Mouse (Mus musculus) MEL (cell line): ENCODE results near the gene Nap1l1.

Source experiments
- CHD1 ChIP-seq: IDR thresholded peaks from 2 replicates; pipeline ENCODE4 v1.6.1; 2012; ENCODE audit warnings: low read depth, mild to moderate bottlenecking, inconsistent platforms, low read length, improper control_type of control experiment
- CTCF ChIP-seq, 3 experiments: IDR thresholded peaks in 2 of 3; conservative IDR thresholded peaks in 1 of 3; 2 replicates each; pipeline ENCODE4 v1.5.1; 2011 to 2012; ENCODE audit warnings: low read length in 3 of 3, low read depth in 2 of 3, mild to moderate bottlenecking in 2 of 3, improper control_type of control experiment in 1 of 3, inconsistent platforms in 1 of 3, mixed read lengths in 1 of 3, moderate library complexity in 1 of 3; ENCODE audit not compliant: control insufficient read depth in 1 of 3, insufficient read depth in 1 of 3, poor library complexity in 1 of 3, severe bottlenecking in 1 of 3
- E2F4 ChIP-seq: IDR thresholded peaks from 2 replicates; pipeline ENCODE4 v1.6.1; 2011; ENCODE audit warnings: low read depth, low read length, improper control_type of control experiment, borderline replicate concordance
- MAFK ChIP-seq: IDR thresholded peaks from 2 replicates; pipeline ENCODE4 v1.6.1; 2011; ENCODE audit warnings: low read depth, mild to moderate bottlenecking, low read length, improper control_type of control experiment, borderline replicate concordance
- MAX ChIP-seq: IDR thresholded peaks from 2 replicates; pipeline ENCODE4 v1.6.1; 2011; ENCODE audit warnings: low read length, improper control_type of control experiment
- MAZ ChIP-seq: IDR thresholded peaks from 2 replicates; pipeline ENCODE4 v1.6.1; 2012; ENCODE audit warnings: low read depth, mild to moderate bottlenecking, inconsistent platforms, low read length, improper control_type of control experiment

- TF ChIP-seq CHD1: no peak
- TF ChIP-seq MAFK: no peak
- no peak for TF ChIP-seq E2F4
- TF ChIP-seq MAX: no peak
- TF ChIP-seq CTCF (IDR thresholded peaks at IDR 0.05 in 2 of 3, conservative IDR thresholded peaks at IDR 0.05 in 1 of 3; ENCODE audit: control insufficient read depth in 1 of 3, insufficient read depth in 1 of 3, low read depth in 2 of 3, low read length in 3 of 3, poor library complexity in 1 of 3, severe bottlenecking in 1 of 3): no peak
- TF ChIP-seq MAZ: no peak
These were observed 22.9 kb downstream of the Nap1l1 start for GRCm38 (mm10) chr10:111495888-111496287.
